Mouse (Mus musculus): ENCODE data around the gene Surf6.
A peak's percentile ranks its signal among the peaks of the same experiment; 100 is the strongest.
"Not testable (repeated sequence)": the region's sequence is repeated elsewhere in the genome, so short reads cannot be mapped to it uniquely, and the experiment has no call there.

Surf6 gene

GRCm38 (mm10) chr2:26912253-26912770, 9.6 kb upstream of the Surf6 start:
- no peak for DNase-seq

GRCm38 (mm10) chr2:26910994-26911765, 8.5 kb upstream of the Surf6 start:
- peak in 1 of 2 experiments; percentile 79 for DNase-seq

- DNase-seq = peak; percentile 100
Measured at GRCm38 (mm10) chr2:26910124-26910993, 7.7 kb upstream of the Surf6 start, which contains the start of the genes Med22 and Rpl7a. TSS of gene Med22 (minus strand) at chr2:26910677. TSS of gene Rpl7a (plus strand) at chr2:26910764.

GRCm38 (mm10) chr2:26909387-26909784, 6.7 kb upstream of the Surf6 start:
- no peak for DNase-seq

GRCm38 (mm10) chr2:26908710-26909386, 6.2 kb upstream of the Surf6 start:
- no peak for DNase-seq

GRCm38 (mm10) chr2:26907109-26907508, 4.4 kb upstream of the Surf6 start:
- DNase-seq = peak; percentile 57 to 75

GRCm38 (mm10) chr2:26906431-26906830, 3.8 kb upstream of the Surf6 start:
- no peak for DNase-seq

GRCm38 (mm10) chr2:26905936-26906335, 3.3 kb upstream of the Surf6 start:
- peak in 1 of 2 experiments; percentile 4 for DNase-seq

GRCm38 (mm10) chr2:26903311-26903710, 632 bp upstream of the Surf6 start:
- no peak for DNase-seq

- DNase-seq = no peak
Measured at GRCm38 (mm10) chr2:26901834-26902400, 762 bp downstream of the Surf6 start.

- DNase-seq = no peak
Measured at GRCm38 (mm10) chr2:26900731-26901130, 1.9 kb downstream of the Surf6 start.

- DNase-seq = no peak
Measured at GRCm38 (mm10) chr2:26895898-26896297, 6.8 kb downstream of the Surf6 start.

GRCm38 (mm10) chr2:26886170-26886569, 16.5 kb downstream of the Surf6 start:
- not testable (repeated sequence) for DNase-seq

- DNase-seq = not testable (repeated sequence)
Measured at GRCm38 (mm10) chr2:26885541-26885940, 17.1 kb downstream of the Surf6 start.

- DNase-seq = no peak
Measured at GRCm38 (mm10) chr2:26878571-26878970, 24.1 kb downstream of the Surf6 start.

- no peak for DNase-seq
Measured at GRCm38 (mm10) chr2:26870666-26871065, 32.0 kb downstream of the Surf6 start.

- no peak for DNase-seq
Measured at GRCm38 (mm10) chr2:26864879-26865278, 37.8 kb downstream of the Surf6 start, which contains the start of gene Abo. TSS of gene Abo (minus strand) at chr2:26864979.

GRCm38 (mm10) chr2:26862856-26863255, 39.8 kb downstream of the Surf6 start:
- no peak for DNase-seq

GRCm38 (mm10) chr2:26847706-26848105, 55.0 kb downstream of the Surf6 start:
- DNase-seq = peak in 1 of 2 experiments; percentile 39
